8 mouse cellular contexts compared by ENCODE assay signal in genomic region chr4:116993672-116994621, GRCm38 (mm10). TPM values are rescaled to one million over a fixed set of nuclear protein-coding genes. Genes with fewer than 3 reads are reported as not detected.
DNase-seq lines count a peak whose midpoint lies in the region; ATAC-seq lines count a peak whose summit lies in the region.

Gene Urod (minus strand): TSS chr4:116994413.

- no peaks in the 10 kb centered on the region for H3K9me3 ChIP-seq in hindbrain, embryonic 15.5 days

- peak; percentile 96 for DNase-seq in R1 (ENCODE audit: low read depth, low spot score)
- peak; percentile 94 to 96 for DNase-seq in cerebellum, postnatal 25 days
- DNase-seq in frontal cortex, postnatal 36 days (ENCODE audit: low spot score in 2 of 2): peak; percentile 94 to 95
- peak; percentile 93 for DNase-seq in left cerebral cortex, adult 11 months (ENCODE audit: low spot score)
- peak; percentile 96 for DNase-seq in lung, postnatal 4 days
- peak; percentile 91 for DNase-seq in retina, postnatal 7 days (ENCODE audit: low read depth, low spot score)
- peak; percentile 73 for DNase-seq in urinary bladder, adult 2 months (ENCODE audit: low spot score)

- peak within 1 kb of the TSS; percentile 93 for H3K4me2 ChIP-seq in hindbrain, embryonic 15.5 days

- H3K36me3 ChIP-seq in hindbrain, embryonic 15.5 days: peaks cover 20% of the 10 kb centered on the region

- peak within 1 kb of the TSS; percentile 90 for H3K27ac ChIP-seq in hindbrain, embryonic 15.5 days (replicated peaks)

- H3K9ac ChIP-seq in hindbrain, embryonic 15.5 days: peak within 1 kb of the TSS; percentile 90

- H3K4me3 ChIP-seq in hindbrain, embryonic 15.5 days: peak within 1 kb of the TSS; percentile 99

- peaks cover 30% of the 10 kb centered on the region for H3K4me1 ChIP-seq in hindbrain, embryonic 15.5 days (replicated peaks)

- ATAC-seq in hindbrain, embryonic 15.5 days (ENCODE audit: low FRiP score, low read depth): peak; percentile 91

- 2% methylated on average over 38 of the region's 38 CpGs for WGBS in hindbrain, embryonic 15.5 days

- H3K27me3 ChIP-seq in hindbrain, embryonic 15.5 days: no peaks in the 10 kb centered on the region

RNA-seq across cellular contexts. Expression of gene Urod, which starts in this region (rescaled TPM):
- 56.6 and 59.4 TPM in 2 replicates for polyA plus RNA-seq in hindbrain, embryonic 15.5 days (2015; fragmentation: Nextera tagmentation; extraction: Ambion mirVana)
- polyA plus RNA-seq in urinary bladder, adult 2 months (2012; rRNA removed): 71.3 and 75.4 TPM in 2 replicates

Comparison
In these comparisons a context has a peak if more than half of its experiments do, and no peak if none do; other contexts are left out.
1. Peak in every context shown above with its lines: DNase-seq, ATAC-seq, H3K4me3 ChIP-seq and H3K27ac ChIP-seq.